Mouse (Mus musculus) forebrain, embryonic 10.5 days (tissue): Measurements from ENCODE around the gene Wdsub1. TPM values are rescaled to one million over a fixed set of nuclear protein-coding genes. Genes with fewer than 3 reads are reported as not detected.
"Not testable (repeated sequence)": the region's sequence is repeated elsewhere in the genome, so short reads cannot be mapped to it uniquely, and the experiment has no call there.

Experiments used
- DNase-seq: peaks from one replicate; pipeline ENCODE4 v3.0.0-alpha.2; 2017; ENCODE audit warnings: low spot score; ENCODE audit errors: extremely low spot score
- H3K27ac ChIP-seq: fragments of 300-500 bp; sonication (generic); 2 replicates; pipeline ENCODE4 v1.5.1; 2016; ENCODE audit warnings: mild to moderate bottlenecking
- H3K27me3 ChIP-seq: fragments of 300-500 bp; sonication (generic); 2 replicates; pipeline ENCODE4 v1.6.1; 2016; ENCODE audit warnings: mild to moderate bottlenecking; ENCODE audit not compliant: poor library complexity, severe bottlenecking
- H3K36me3 ChIP-seq: fragments of 300-500 bp; sonication (generic); replicated peaks from 2 replicates; pipeline ENCODE4 v1.6.1; 2016; ENCODE audit warnings: mild to moderate bottlenecking, moderate library complexity
- H3K4me1 ChIP-seq: fragments of 300-500 bp; sonication (generic); 2 replicates; pipeline ENCODE4 v1.6.1; 2016
- H3K4me3 ChIP-seq: fragments of 300-500 bp; sonication (generic); 2 replicates; pipeline ENCODE4 v1.5.1; 2016; ENCODE audit warnings: mild to moderate bottlenecking, moderate library complexity
- H3K9me3 ChIP-seq: fragments of 300-500 bp; sonication (generic); 2 replicates; pipeline ENCODE4 v1.6.1; 2016; ENCODE audit warnings: mild to moderate bottlenecking, moderate library complexity
- WGBS: fragments of 180-500 bp; shearing (Covaris S2); methylation state at CpG from one replicate; pipeline ENCODE4 v1.1.7; 2016; 5-methylcytosine and 5-hydroxymethylcytosine counted together
- polyA plus RNA-seq: library from polyadenylated mRNA; unstranded; fragments of >200 nt; fragmentation: Nextera tagmentation; extraction: Ambion mirVana; gene quantifications from 2 replicates; pipeline ENCODE4 v1.2.1, GENCODE M21; 2016

Gene Wdsub1
- polyA plus RNA-seq, 1 experiment from 2014 or later = 21.2 TPM

GRCm38 (mm10) chr2:59876482-59876881 lies 5.9 kb downstream of the Wdsub1 start:
- no peak for DNase-seq
- Histone ChIP-seq H3K27me3 (no peaks in the 10 kb centered on the region), H3K4me3 (no peak overlapping the region), H3K36me3 (peaks cover 28% of the 10 kb centered on the region), H3K27ac (no peak overlapping the region), H3K9me3 (peaks cover 12% of the 10 kb centered on the region; the same call in 1 of the 2 replicates), H3K4me1 (peaks cover 5% of the 10 kb centered on the region)
- WGBS = 91% methylated on average over 15 of the region's 15 CpGs

GRCm38 (mm10) chr2:59870526-59870925 lies 11.9 kb downstream of the Wdsub1 start:
- Histone ChIP-seq H3K36me3 (peaks cover 15% of the 10 kb centered on the region), H3K27me3 (no peaks in the 10 kb centered on the region), H3K9me3 (no peaks in the 10 kb centered on the region), H3K4me1 (peaks cover 2% of the 10 kb centered on the region; the same call in 1 of the 2 replicates), H3K27ac (no peak overlapping the region), H3K4me3 (no peak overlapping the region)
- 91% methylated on average over 6 of the region's 6 CpGs for WGBS
- no peak for DNase-seq

- Histone ChIP-seq H3K4me1 (peaks cover 10% of the 10 kb centered on the region), H3K4me3 (no peak overlapping the region), H3K27me3 (no peaks in the 10 kb centered on the region), H3K36me3 (peaks cover 2% of the 10 kb centered on the region; the same call in 1 of the 2 replicates), H3K9me3 (no peaks in the 10 kb centered on the region), H3K27ac (no peak overlapping the region)
- no peak for DNase-seq
- WGBS = 93% methylated on average over 6 of the region's 6 CpGs
Measured at GRCm38 (mm10) chr2:59862618-59863017, 19.8 kb downstream of the Wdsub1 start.

DNA sequence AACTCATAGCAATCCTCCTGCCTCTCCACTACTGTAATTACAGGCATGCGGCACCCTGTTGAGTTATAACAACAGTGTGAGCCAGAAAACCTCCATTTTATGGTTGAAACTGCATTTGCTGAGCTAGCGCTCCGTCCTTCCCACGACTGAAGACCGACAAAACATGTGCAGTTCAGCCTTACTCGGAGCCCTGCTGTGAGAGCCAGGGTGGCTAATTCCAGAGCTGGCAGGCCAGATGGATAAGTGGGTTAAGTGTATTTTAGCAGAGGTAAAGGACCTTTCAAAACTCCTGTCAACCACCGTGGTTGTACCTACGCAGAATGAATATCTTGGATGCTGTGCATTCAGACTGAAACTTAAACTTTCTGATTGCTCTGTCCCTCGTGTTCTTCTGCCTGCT lies 28.0 kb downstream of the Wdsub1 start:
- Histone ChIP-seq H3K27ac (no peak overlapping the region; the same call in 1 of the 2 replicates), H3K4me3 (no peak overlapping the region), H3K9me3 (no peaks in the 10 kb centered on the region), H3K27me3 (no peaks in the 10 kb centered on the region), H3K36me3 (peaks cover 12% of the 10 kb centered on the region), H3K4me1 (peaks cover 16% of the 10 kb centered on the region)
- DNase-seq = no peak
- WGBS = 86% methylated on average over 9 of the region's 9 CpGs

- no peak for DNase-seq
- 96% methylated on average over 10 of the region's 10 CpGs for WGBS
Measured at GRCm38 (mm10) chr2:59853543-59853942, 28.8 kb downstream of the Wdsub1 start.

GRCm38 (mm10) chr2:59852916-59853315 lies 29.5 kb downstream of the Wdsub1 start:
- Histone ChIP-seq H3K4me3 (no peak overlapping the region), H3K36me3 (peaks cover 12% of the 10 kb centered on the region), H3K9me3 (no peaks in the 10 kb centered on the region), H3K27me3 (no peaks in the 10 kb centered on the region), H3K27ac (0 out of 2 replicates have a peak overlapping the region, but pooled peaks have one; percentile 21), H3K4me1 (peaks cover 14% of the 10 kb centered on the region)
- 86% methylated on average over 11 of the region's 11 CpGs for WGBS
- DNase-seq = no peak

More at GRCm38 (mm10) chr2:59853543-59853942, 28.8 kb downstream of the Wdsub1 start:
- Histone ChIP-seq H3K4me3 (no peak overlapping the region), H3K27me3 (no peaks in the 10 kb centered on the region), H3K27ac (no peak overlapping the region), H3K36me3 (peaks cover 12% of the 10 kb centered on the region), H3K4me1 (peaks cover 9% of the 10 kb centered on the region), H3K9me3 (no peaks in the 10 kb centered on the region)

GRCm38 (mm10) chr2:59851885-59852284 lies 30.5 kb downstream of the Wdsub1 start:
- H3K4me3 ChIP-seq, DNase-seq, H3K27ac ChIP-seq, H3K27me3 ChIP-seq, H3K36me3 ChIP-seq, H3K9me3 ChIP-seq: not testable (repeated sequence)
- peaks cover 14% of the 10 kb centered on the region for H3K4me1 ChIP-seq
- 84% methylated on average over 5 of the region's 5 CpGs for WGBS

- Histone ChIP-seq H3K4me3 (no peak overlapping the region), H3K27me3 (peaks cover 19% of the 10 kb centered on the region; the same call in 1 of the 2 replicates), H3K4me1 (peaks cover 38% of the 10 kb centered on the region), H3K36me3 (peaks cover 48% of the 10 kb centered on the region), H3K27ac (no peak overlapping the region), H3K9me3 (no peaks in the 10 kb centered on the region)
- 94% methylated on average over 6 of the region's 6 CpGs for WGBS
- DNase-seq = no peak
Measured at GRCm38 (mm10) chr2:59843848-59844247, 38.5 kb downstream of the Wdsub1 start.

DNA sequence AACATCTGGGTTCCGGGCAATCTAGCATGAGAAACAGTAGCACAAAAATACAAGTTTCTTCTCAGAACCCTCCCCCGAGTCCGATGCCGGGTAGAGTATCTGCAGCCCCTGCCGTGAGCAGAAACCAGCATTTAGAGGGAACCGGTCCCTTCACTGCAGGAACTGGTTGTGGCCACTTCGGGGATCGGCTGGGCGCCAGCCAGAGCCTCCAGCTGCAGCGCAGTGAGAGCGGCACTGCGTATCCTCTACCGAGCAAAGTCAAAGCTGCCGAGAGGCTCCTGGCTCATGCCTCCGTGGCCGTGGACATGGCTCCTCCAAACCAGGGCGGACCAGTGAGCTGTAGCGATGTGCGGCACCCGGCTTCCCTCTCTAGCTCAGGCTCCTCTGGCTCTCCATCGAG lies 39.2 kb downstream of the Wdsub1 start:
- H3K36me3 ChIP-seq = peaks cover 55% of the 10 kb centered on the region
- no peak overlapping the region for H3K4me3 ChIP-seq
- H3K27me3 ChIP-seq = peaks cover 26% of the 10 kb centered on the region; the same call in 1 of the 2 replicates
- DNase-seq = no peak
- H3K27ac ChIP-seq = no peak overlapping the region
- peaks cover 34% of the 10 kb centered on the region for H3K4me1 ChIP-seq
- WGBS = 87% methylated on average over 21 of the region's 21 CpGs
- no peaks in the 10 kb centered on the region for H3K9me3 ChIP-seq

- DNase-seq = no peak
- Histone ChIP-seq H3K4me3 (no peak overlapping the region), H3K9me3 (no peaks in the 10 kb centered on the region), H3K27me3 (peaks cover 32% of the 10 kb centered on the region; the same call in 1 of the 2 replicates), H3K4me1 (peaks cover 32% of the 10 kb centered on the region), H3K27ac (peak overlapping the region; percentile 65; the same call in 1 of the 2 replicates), H3K36me3 (peaks cover 61% of the 10 kb centered on the region)
- WGBS = 79% methylated on average over 6 of the region's 6 CpGs
Measured at GRCm38 (mm10) chr2:59842556-59843008, 39.8 kb downstream of the Wdsub1 start.

DNA sequence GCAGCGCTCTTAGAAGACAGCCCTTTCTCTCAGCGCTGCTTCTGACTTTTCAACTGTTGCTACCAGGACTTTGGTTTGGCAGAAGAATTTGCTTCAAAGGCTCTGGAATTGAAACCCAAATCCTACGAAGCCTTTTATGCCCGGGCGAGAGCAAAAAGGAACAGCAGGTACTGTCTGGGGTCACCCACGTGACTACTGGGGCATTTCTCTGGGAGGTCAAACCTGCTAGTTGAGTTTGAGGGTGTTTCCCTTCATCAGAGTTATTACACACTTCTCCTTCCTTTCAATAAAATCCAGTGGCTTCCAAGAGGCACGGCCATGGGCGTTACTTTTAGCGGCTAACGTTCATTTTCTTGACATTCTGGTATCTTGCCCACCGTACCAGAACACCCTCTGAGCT lies 40.4 kb downstream of the Wdsub1 start:
- Histone ChIP-seq H3K9me3 (no peaks in the 10 kb centered on the region), H3K4me3 (no peak overlapping the region), H3K36me3 (peaks cover 67% of the 10 kb centered on the region), H3K27ac (peak overlapping the region; percentile 65), H3K27me3 (peaks cover 39% of the 10 kb centered on the region; the same call in 1 of the 2 replicates), H3K4me1 (peaks cover 32% of the 10 kb centered on the region)
- 72% methylated on average over 11 of the region's 11 CpGs for WGBS
- DNase-seq = no peak

- Histone ChIP-seq H3K27ac (peak overlapping the region; percentile 65), H3K4me1 (peaks cover 32% of the 10 kb centered on the region), H3K4me3 (no peak overlapping the region), H3K36me3 (peaks cover 73% of the 10 kb centered on the region), H3K9me3 (no peaks in the 10 kb centered on the region), H3K27me3 (peaks cover 40% of the 10 kb centered on the region; the same call in 1 of the 2 replicates)
- WGBS = 66% methylated on average over 11 of the region's 12 CpGs
- no peak for DNase-seq
Measured at GRCm38 (mm10) chr2:59841189-59841939, 41.0 kb downstream of the Wdsub1 start.

- Histone ChIP-seq H3K9me3 (no peaks in the 10 kb centered on the region), H3K27ac (no peak overlapping the region), H3K4me3 (no peak overlapping the region), H3K27me3 (peaks cover 40% of the 10 kb centered on the region; the same call in 1 of the 2 replicates), H3K4me1 (peaks cover 32% of the 10 kb centered on the region), H3K36me3 (peaks cover 81% of the 10 kb centered on the region)
- no peak for DNase-seq
- 62% methylated on average over 4 of the region's 4 CpGs for WGBS
Measured at GRCm38 (mm10) chr2:59840191-59840590, 42.2 kb downstream of the Wdsub1 start.
